Mouse (Mus musculus) neural tube, embryonic 14.5 days (tissue): Measurements from ENCODE around the gene Gnao1. TPM values are rescaled to one million over a fixed set of nuclear protein-coding genes. Genes with fewer than 3 reads are reported as not detected.

ENCODE experiments used
- ATAC-seq: fragments of 200-750 bp; cut with Nextera tagmentation; 2 replicates; pipeline ENCODE4 v1.8.0; 2017; ENCODE audit warnings: low read depth, mild to moderate bottlenecking, moderate TSS enrichment, moderate library complexity
- H3K27ac ChIP-seq: fragments of 300-500 bp; sonication (generic); 2 replicates; pipeline ENCODE4 v1.5.1; 2014; ENCODE audit warnings: low read depth, mild to moderate bottlenecking, control low read depth, low read length, moderate library complexity, mixed read lengths
- H3K27me3 ChIP-seq: fragments of 300-500 bp; sonication (generic); 2 replicates; pipeline ENCODE4 v1.6.1; 2014; ENCODE audit warnings: low read length; ENCODE audit not compliant: control insufficient read depth, insufficient read depth
- H3K36me3 ChIP-seq: fragments of 300-500 bp; sonication (generic); 2 replicates; pipeline ENCODE4 v1.6.1; 2014; ENCODE audit warnings: low read length, mixed read lengths; ENCODE audit not compliant: control insufficient read depth, insufficient read depth
- H3K4me1 ChIP-seq: fragments of 300-500 bp; sonication (generic); 2 replicates; pipeline ENCODE4 v1.6.1; 2014; ENCODE audit warnings: low read length; ENCODE audit not compliant: control insufficient read depth, insufficient read depth
- H3K4me2 ChIP-seq: fragments of 300-500 bp; sonication (generic); 2 replicates; pipeline ENCODE4 v1.6.1; 2014; ENCODE audit warnings: mild to moderate bottlenecking, low read depth, low read length, control low read depth
- H3K4me3 ChIP-seq: fragments of 300-500 bp; sonication (generic); 2 replicates; pipeline ENCODE4 v1.5.1; 2014; ENCODE audit warnings: low read depth, low read length, control low read depth, mixed read lengths
- H3K9ac ChIP-seq: fragments of 300-500 bp; sonication (generic); replicated peaks from 2 replicates; pipeline ENCODE4 v1.6.1; 2014; ENCODE audit warnings: low read depth, mild to moderate bottlenecking, control low read depth, low read length, mixed read lengths
- H3K9me3 ChIP-seq: fragments of 300-500 bp; sonication (generic); 2 replicates; pipeline ENCODE4 v1.6.1; 2016; ENCODE audit warnings: low read length; ENCODE audit not compliant: control insufficient read depth
- WGBS: fragments of 180-500 bp; shearing (Covaris S2); extraction: QIAGEN DNeasy Blood & Tissue Kit; methylation state at CpG from one replicate; pipeline ENCODE4 v1.1.7; 2014; 5-methylcytosine and 5-hydroxymethylcytosine counted together
- polyA plus RNA-seq: library from polyadenylated mRNA; unstranded; fragments of >200 nt; fragmentation: Nextera tagmentation; extraction: Ambion mirVana; gene quantifications from 2 replicates; pipeline ENCODE4 v1.2.1, GENCODE M21; 2014

The Gnao1 gene
- polyA plus RNA-seq, 1 experiment from 2014 or later: 214 TPM

GRCm38 (mm10) chr8:93840486-93840885, 30.7 kb downstream of the Gnao1 start:
- WGBS: 73% methylated on average over 4 of the region's 4 CpGs
- Histone ChIP-seq H3K4me2 (no peak overlapping the region), H3K4me1 (peaks cover 27% of the 10 kb centered on the region)

DNA sequence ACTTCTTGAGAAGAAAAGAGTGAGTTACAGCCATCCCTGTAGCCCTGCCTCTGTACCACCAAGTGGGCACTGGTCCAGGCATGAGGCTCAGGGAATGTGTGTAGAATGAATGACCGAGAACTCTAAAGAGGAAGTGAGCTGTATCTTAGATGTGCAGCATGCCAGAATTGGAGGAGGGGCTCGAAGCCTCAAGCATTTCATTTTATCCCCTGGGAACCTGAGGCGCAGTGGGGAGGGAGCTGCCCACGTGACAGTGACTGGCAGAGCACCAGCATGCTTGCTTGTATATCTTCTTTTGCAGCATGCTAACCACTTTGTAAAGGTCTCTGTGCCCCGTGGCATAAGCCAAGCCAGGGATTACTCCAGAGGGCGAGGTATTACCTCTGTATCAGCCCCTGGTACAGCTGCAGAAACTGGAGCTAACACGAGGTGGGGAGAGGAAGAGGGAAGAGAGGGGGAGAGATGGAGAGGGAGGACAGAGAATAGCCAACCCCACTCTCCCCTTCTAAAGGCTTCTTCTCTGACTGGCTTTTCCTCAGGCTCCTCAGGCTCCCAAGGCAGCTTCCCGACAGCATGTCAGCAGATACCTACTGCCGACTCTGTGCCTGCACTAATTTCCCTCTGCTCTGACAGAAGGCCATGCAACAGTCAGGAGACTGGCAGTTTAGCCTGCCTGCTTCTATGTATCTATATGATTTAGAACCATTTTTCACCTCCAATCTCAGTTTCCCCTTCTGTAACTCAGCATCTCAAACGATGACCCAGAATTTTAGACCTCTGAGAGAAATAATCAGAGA, 31.4 kb downstream of the Gnao1 start:
- Histone ChIP-seq H3K4me2 (no peak overlapping the region), H3K4me3 (no peak overlapping the region), H3K27ac (no peak overlapping the region; the same call in 1 of the 2 replicates), H3K4me1 (peaks cover 27% of the 10 kb centered on the region), H3K36me3 (no peaks in the 10 kb centered on the region), H3K9ac (no peak overlapping the region), H3K9me3 (no peaks in the 10 kb centered on the region), H3K27me3 (no peaks in the 10 kb centered on the region)
- WGBS: 34% methylated on average over 10 of the region's 10 CpGs
- ATAC-seq: peak; percentile 74

More at GRCm38 (mm10) chr8:93840486-93840885, 30.7 kb downstream of the Gnao1 start:
- H3K4me3 ChIP-seq: no peak overlapping the region
- H3K9me3 ChIP-seq: no peaks in the 10 kb centered on the region
- no peak overlapping the region for H3K27ac ChIP-seq
- H3K9ac ChIP-seq: no peak overlapping the region
- H3K27me3 ChIP-seq: no peaks in the 10 kb centered on the region
- 0 out of 2 replicates have a peak, but pooled peaks have one; percentile 1 for ATAC-seq
- no peaks in the 10 kb centered on the region for H3K36me3 ChIP-seq

- peaks cover 27% of the 10 kb centered on the region for H3K4me1 ChIP-seq
- ATAC-seq: no peak
- no peaks in the 10 kb centered on the region for H3K9me3 ChIP-seq
- H3K27ac ChIP-seq: no peak overlapping the region
- no peaks in the 10 kb centered on the region for H3K36me3 ChIP-seq
- no peaks in the 10 kb centered on the region for H3K27me3 ChIP-seq
- 96% methylated on average over 4 of the region's 4 CpGs for WGBS
- H3K4me2 ChIP-seq: no peak overlapping the region
- no peak overlapping the region for H3K4me3 ChIP-seq
- H3K9ac ChIP-seq: no peak overlapping the region
These were observed 32.8 kb downstream of the Gnao1 start for GRCm38 (mm10) chr8:93842574-93842973.

DNA sequence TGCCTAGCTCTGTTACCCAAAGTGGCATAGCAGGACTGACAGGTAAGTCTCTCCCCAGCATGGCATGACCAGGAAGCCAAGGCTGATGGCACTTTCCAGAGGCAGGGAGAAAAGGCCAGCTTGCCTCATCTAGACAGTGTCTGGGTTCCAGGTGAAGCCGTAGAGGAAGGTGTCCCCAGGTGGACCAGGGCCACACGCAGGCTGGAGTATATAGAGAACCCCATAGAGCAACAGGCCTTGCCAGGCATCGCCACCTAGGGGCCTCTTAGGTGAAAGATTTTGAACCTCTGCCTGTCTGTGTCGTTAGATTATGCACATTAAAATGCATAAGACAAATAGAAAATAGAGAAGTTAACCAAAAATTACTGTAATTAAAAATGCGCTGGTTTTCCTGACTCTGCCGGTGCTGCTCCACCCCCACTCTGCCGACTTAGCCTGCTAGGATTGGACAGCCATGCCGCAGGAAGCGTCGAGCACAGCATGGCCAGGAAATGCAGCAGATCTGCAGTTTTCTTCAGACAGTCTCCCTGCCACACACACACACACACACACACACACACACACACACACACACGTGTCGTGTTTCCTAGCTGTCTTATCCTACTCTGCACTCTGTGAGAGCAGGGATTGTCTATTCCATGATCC, 34.2 kb downstream of the Gnao1 start:
- H3K36me3 ChIP-seq: no peaks in the 10 kb centered on the region
- WGBS: 54% methylated on average over 12 of the region's 12 CpGs
- peaks cover 22% of the 10 kb centered on the region for H3K4me1 ChIP-seq
- no peak overlapping the region for H3K4me2 ChIP-seq
- no peak overlapping the region for H3K4me3 ChIP-seq
- H3K27ac ChIP-seq: no peak overlapping the region
- no peaks in the 10 kb centered on the region for H3K27me3 ChIP-seq
- no peak for ATAC-seq
- H3K9ac ChIP-seq: no peak overlapping the region
- no peaks in the 10 kb centered on the region for H3K9me3 ChIP-seq

DNA sequence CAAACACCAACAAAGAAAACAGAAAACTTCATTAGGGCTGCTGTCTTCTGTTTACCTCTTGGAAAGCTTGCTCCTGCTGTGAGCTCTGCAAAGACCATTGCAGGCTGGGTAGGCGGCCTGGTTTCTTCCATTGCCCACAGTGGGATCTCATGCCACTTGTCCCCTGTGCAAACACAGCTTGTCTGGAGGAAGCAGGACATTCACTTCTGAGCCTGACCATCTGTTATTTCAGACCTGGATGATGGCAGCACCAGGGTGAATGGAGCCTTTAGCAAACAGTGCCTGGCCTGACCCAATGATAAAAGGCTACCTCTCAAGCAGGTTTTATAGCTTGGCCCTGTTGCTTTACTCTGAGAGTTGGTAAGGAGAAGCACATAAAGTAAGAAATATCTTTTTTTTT, 35.4 kb downstream of the Gnao1 start:
- Histone ChIP-seq H3K36me3 (no peaks in the 10 kb centered on the region), H3K9ac (no peak overlapping the region), H3K4me3 (no peak overlapping the region), H3K27ac (no peak overlapping the region), H3K4me1 (peaks cover 17% of the 10 kb centered on the region), H3K9me3 (no peaks in the 10 kb centered on the region), H3K4me2 (no peak overlapping the region), H3K27me3 (no peaks in the 10 kb centered on the region)
- 54% methylated on average over 1 of the region's 1 CpGs for WGBS
- no peak for ATAC-seq

GRCm38 (mm10) chr8:93852087-93852645, 42.4 kb downstream of the Gnao1 start:
- no peaks in the 10 kb centered on the region for H3K4me1 ChIP-seq
- no peaks in the 10 kb centered on the region for H3K9me3 ChIP-seq
- H3K36me3 ChIP-seq: no peaks in the 10 kb centered on the region
- H3K4me2 ChIP-seq: no peak overlapping the region
- H3K27me3 ChIP-seq: no peaks in the 10 kb centered on the region
- no peak for ATAC-seq
- H3K9ac ChIP-seq: no peak overlapping the region
- no peak overlapping the region for H3K4me3 ChIP-seq
- H3K27ac ChIP-seq: no peak overlapping the region
- WGBS: 82% methylated on average over 11 of the region's 11 CpGs

- no peak for ATAC-seq
- H3K36me3 ChIP-seq: no peaks in the 10 kb centered on the region
- 89% methylated on average over 9 of the region's 9 CpGs for WGBS
These were observed 43.2 kb downstream of the Gnao1 start for GRCm38 (mm10) chr8:93852851-93853461.

GRCm38 (mm10) chr8:93854676-93855075, 44.9 kb downstream of the Gnao1 start:
- no peaks in the 10 kb centered on the region for H3K36me3 ChIP-seq
- no peaks in the 10 kb centered on the region for H3K27me3 ChIP-seq
- H3K4me3 ChIP-seq: no peak overlapping the region
- no peak for ATAC-seq
- H3K27ac ChIP-seq: no peak overlapping the region
- no peak overlapping the region for H3K9ac ChIP-seq
- H3K4me1 ChIP-seq: no peaks in the 10 kb centered on the region
- 64% methylated on average over 5 of the region's 5 CpGs for WGBS
- no peaks in the 10 kb centered on the region for H3K9me3 ChIP-seq
- H3K4me2 ChIP-seq: no peak overlapping the region

More at GRCm38 (mm10) chr8:93852851-93853461, 43.2 kb downstream of the Gnao1 start:
- no peak overlapping the region for H3K4me2 ChIP-seq
- H3K27me3 ChIP-seq: no peaks in the 10 kb centered on the region
- no peak overlapping the region for H3K4me3 ChIP-seq
- H3K9ac ChIP-seq: no peak overlapping the region
- no peaks in the 10 kb centered on the region for H3K4me1 ChIP-seq
- H3K27ac ChIP-seq: no peak overlapping the region
- no peaks in the 10 kb centered on the region for H3K9me3 ChIP-seq
